Mouse (Mus musculus) mouse embryonic stem cell (cell line): ENCODE data around the gene Upb1.

Experiments
- in situ Hi-C, 2 experiments: fragments of 300-500 bp; cut with MboI; formaldehyde crosslinking; loops; 1 replicate in 1 of 2; 3 replicates in 1 of 2; pipeline ENCODE4 v1.14.3; 2019 to 2020; ENCODE audit warnings: low sequenced_read_pairs in 2 of 2, low pct_unique_long_range_greater_than_20kb in 1 of 2, mixed read lengths in 1 of 2; ENCODE audit not compliant: unreplicated experiment in 1 of 2

The Upb1 gene

DNA sequence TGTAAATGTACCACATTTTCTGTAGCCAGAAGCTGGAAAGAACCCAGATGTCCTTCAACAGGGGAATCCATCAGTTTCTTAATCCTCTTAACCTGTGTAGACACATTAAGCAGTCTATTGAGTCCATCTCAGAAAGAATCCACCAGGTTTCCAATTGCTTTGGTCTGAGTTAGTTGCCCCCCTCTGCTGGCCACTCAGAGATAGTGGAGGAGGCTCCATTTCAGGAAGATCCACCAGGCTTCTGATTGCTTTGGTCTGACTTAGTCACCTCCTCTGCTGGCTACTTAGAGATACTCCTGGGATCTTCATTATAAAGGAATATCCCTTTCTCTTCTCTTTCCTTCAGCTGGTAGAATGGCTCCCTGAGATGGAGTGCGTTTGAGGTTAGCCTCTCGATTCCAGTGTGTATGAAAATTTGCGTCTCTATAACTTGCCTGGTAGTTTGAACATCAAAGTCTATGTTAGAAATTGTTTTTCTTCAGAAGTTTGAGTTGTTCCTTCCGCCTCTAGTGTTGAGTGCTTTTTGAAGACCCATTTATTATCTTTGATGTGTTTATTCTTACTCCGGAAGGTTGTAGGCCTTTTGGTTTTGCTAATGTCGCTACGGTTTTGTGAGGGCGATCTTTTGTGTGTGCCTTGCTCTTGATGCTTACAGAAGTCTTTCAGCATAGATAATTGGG is 16.6 kb downstream of the Upb1 start:
- in situ Hi-C loops = no loop called here

DNA sequence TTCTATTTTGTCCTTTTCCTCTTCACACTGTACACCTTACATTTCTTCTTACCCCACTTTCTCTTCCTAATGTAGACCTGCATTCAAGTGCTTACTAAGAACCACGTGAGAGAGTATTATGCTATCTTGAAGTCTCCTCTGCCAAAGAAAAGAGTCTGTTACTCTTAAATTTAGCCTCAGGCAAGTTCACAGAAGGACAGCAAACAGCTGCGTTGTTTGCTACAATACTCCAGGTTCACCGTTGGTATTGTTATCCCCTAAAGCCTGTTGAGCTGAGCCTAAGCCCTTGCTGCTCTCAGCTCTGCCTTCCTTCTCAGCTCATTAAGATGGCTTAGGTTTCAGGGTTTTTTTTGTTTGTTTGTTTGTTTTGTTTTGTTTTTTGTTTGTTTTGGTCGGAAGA is 17.8 kb downstream of the Upb1 start:
- in situ Hi-C loops = no loop called here

- in situ Hi-C loops = no loop called here
These were observed 23.6 kb downstream of the Upb1 start for GRCm38 (mm10) chr10:75424498-75424901.

GRCm38 (mm10) chr10:75428049-75429003 is 27.4 kb downstream of the Upb1 start:
- in situ Hi-C loops = loop anchor here in 1 of 2 experiments (25.0 kb wide), 1 partner anchor 241 kb away; no protein-coding TSS in a partner anchor

- in situ Hi-C loops = loop anchor here in 1 of 2 experiments (25.0 kb wide), 1 partner anchor 242 kb away; no protein-coding TSS in a partner anchor
These were observed 28.1 kb downstream of the Upb1 start for GRCm38 (mm10) chr10:75429004-75429380.

DNA sequence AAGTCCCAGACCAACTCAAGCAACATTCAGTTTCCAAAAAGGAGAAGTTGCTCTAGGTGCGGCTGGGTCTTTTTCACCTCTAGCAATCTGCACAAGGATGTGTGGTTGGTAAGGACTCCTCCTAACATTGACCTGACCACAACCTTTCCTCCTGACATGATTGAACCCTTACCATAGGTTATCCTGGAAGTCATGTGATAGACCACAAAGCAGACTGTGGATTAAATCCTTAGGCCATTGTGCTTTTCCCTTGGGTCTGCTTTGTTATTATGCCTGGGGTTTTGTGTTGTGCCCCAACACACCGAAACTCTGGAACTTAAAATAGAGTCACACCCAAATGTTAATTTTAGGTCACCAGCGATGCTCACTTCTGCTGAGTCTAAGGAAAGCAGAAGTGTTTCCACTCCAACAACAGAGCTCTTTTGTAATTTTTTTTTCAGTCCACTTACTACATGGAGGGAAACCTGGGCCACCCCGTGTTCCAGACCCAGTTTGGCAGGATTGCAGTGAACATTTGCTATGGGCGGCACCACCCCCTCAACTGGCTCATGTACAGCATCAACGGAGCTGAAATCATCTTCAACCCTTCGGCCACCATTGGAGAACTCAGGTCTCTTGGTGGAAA is 28.7 kb downstream of the Upb1 start:
- in situ Hi-C loops = loop anchor here in 1 of 2 experiments (25.0 kb wide), 1 partner anchor 242 kb away; no protein-coding TSS in a partner anchor

DNA sequence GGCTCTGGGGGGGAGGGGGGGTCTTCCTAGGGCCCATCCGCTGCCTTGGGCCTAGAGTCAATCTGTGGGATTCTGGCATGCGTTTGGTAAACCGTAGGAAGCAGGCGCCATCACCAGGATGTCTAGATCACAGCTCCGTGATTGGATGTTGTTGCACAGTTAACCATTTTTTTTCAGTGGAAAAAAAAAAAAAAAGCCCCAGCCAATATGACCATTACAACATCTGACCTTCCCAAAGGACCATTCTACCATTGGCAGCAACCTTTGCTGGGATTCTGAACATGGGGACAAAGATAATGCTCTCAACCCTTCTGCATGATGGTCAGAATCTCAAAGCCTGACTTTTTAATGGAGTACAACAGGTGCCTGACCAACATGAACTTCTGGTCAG is 29.2 kb downstream of the Upb1 start:
- in situ Hi-C loops = loop anchor here in 1 of 2 experiments (25.0 kb wide), 1 partner anchor 243 kb away; no protein-coding TSS in a partner anchor

DNA sequence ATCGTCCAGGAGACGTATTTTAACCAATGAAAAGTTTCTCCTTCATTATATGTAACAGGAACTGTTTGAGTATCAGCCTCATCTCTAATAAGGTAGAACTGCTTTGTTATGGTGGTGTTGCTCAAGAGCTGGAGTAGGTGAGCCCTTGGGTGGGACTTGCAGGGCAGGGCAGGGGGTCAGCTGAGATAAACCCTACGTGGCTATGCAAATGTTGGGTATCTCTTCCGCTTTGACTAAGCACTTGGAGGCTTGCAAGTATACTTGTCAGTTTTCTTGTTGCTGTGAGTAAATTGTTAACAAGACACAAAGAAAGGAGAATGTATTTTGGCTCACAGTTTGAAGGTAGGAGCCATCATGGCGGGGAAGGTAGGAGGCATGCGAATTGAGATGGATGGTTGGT is 29.7 kb downstream of the Upb1 start:
- in situ Hi-C loops = loop anchor here in 1 of 2 experiments (25.0 kb wide), 1 partner anchor 243 kb away; no protein-coding TSS in a partner anchor

DNA sequence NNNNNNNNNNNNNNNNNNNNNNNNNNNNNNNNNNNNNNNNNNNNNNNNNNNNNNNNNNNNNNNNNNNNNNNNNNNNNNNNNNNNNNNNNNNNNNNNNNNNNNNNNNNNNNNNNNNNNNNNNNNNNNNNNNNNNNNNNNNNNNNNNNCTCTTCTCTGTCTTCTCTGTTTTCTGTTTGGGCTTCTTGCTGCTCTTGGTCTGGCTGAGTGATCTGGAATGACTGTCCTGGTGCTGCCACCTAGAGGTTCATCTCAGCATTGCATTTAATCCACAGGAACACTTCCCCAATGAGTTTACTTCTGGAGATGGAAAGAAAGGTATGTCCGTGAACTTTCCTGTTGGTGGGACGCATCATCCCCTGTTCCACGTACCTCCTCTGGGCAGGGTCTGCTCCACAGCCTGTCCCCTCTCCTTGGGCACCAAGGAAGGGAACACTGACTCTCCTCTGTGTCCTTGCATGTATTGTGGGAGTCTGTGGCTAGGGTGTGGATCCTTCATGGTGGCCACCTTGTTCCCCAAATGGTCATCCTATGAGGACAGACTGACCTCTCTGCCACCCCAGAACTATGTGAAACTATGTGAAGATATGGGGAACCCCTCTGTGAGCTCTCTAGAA is 35.8 kb downstream of the Upb1 start:
- in situ Hi-C loops = loop anchor here in 1 of 2 experiments (5.0 to 25.0 kb wide), 2 partner anchors 119 to 249 kb away; partner anchors contain the start of gene Adora2a

DNA sequence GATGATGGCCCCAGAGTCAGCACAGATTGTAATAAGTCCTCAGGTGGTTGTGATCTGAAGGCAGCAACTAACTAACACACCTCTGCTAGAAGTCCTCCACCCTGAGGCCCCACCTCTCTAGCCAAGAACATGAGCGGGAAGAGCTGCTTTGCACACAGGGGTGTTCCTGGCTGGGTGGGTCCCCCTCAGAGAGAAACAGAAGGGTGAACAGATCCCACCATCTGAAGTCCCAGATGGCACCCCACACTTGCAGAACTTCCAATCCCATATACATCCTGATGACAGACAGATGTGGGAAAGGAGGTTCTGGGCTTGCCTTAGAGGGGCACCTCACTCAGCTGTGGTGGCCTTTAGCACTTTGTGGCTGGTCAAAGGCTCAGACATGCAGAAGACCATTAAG is 36.4 kb downstream of the Upb1 start:
- in situ Hi-C loops = loop anchor here in 1 of 2 experiments (5.0 to 25.0 kb wide), 2 partner anchors 120 to 250 kb away; partner anchors contain the start of gene Adora2a

- in situ Hi-C loops = loop anchor here in 1 of 2 experiments (5.0 to 25.0 kb wide), 2 partner anchors 121 to 251 kb away; partner anchors contain the start of gene Adora2a
These were observed 37.4 kb downstream of the Upb1 start for GRCm38 (mm10) chr10:75438132-75438810.

DNA sequence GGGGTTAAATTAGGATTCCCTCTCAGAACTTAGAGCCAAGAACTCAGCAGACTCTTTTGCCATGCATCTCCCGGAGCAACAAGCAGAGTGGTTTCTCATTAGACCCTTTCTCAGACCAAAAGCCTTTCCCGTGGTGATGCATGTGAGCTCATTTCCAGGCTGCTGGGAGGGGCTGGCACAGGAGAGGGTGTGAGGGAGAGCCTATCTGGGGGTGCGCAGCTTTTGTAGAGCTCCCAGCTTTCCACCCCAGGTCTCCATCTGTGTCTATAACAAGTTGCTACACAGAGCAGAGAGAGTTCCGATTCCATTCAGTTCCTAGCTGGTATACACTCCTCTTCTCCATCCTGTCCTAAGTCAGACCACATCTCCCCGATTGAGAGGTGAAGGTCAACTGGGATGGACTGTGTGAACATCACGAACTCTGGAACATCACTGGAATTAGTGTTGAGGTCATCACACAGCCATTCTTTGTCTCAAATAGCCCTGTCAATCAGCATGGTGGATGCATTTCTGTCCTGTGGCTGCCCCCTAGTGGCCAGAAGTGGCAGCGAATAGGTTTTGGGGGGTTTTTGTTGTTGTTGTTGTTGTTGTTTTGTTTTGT is 38.4 kb downstream of the Upb1 start:
- in situ Hi-C loops = loop anchor here in 1 of 2 experiments (5.0 to 25.0 kb wide), 2 partner anchors 122 to 252 kb away; partner anchors contain the start of gene Adora2a

DNA sequence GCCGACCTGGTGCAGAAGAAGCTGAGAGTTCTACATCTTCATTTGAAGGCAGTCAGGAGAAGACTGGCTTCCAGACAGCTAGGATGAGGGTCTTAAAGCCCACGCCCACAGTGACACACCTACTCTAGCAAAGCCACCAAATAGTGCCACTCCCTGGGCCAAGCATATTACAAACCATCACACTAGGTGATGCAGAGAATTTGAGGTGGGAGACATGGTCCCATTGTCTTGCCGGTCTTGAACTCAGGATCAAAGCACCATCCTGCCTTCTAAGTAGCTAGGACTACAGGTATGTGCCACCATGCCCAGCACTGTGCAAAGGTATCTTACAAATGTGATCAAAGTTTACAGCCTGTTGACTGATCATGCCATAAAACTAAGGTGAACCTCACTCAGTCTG is 39.8 kb downstream of the Upb1 start:
- in situ Hi-C loops = loop anchor here in 1 of 2 experiments (5.0 to 25.0 kb wide), 2 partner anchors 47 to 253 kb away; no protein-coding TSS in a partner anchor

DNA sequence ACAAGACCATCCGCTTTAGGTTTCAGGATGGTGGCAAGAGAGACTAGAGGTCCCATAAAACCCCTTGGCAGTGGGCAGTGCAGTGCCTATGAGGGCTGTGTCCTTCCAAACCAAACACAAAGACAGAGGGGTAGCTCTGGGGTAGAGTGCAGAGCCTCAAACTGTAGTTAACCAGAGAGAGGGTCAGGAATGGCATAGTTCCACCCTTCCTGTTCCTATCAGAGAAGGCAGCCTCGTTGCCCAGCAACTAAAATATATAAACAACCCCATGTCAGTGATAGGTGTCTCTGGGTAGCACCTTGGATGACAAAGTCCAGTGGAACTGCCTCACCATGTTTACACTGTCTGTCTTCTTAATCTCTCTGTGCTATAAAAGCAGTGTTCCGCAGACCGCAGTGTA is 40.9 kb downstream of the Upb1 start:
- in situ Hi-C loops = loop anchor here in 1 of 2 experiments (5.0 to 25.0 kb wide), 2 partner anchors 46 to 254 kb away; no protein-coding TSS in a partner anchor

GRCm38 (mm10) chr10:75443017-75443416 is 42.1 kb downstream of the Upb1 start:
- in situ Hi-C loops = loop anchor here in 1 of 2 experiments (5.0 to 25.0 kb wide), 2 partner anchors 44 to 256 kb away; no protein-coding TSS in a partner anchor

DNA sequence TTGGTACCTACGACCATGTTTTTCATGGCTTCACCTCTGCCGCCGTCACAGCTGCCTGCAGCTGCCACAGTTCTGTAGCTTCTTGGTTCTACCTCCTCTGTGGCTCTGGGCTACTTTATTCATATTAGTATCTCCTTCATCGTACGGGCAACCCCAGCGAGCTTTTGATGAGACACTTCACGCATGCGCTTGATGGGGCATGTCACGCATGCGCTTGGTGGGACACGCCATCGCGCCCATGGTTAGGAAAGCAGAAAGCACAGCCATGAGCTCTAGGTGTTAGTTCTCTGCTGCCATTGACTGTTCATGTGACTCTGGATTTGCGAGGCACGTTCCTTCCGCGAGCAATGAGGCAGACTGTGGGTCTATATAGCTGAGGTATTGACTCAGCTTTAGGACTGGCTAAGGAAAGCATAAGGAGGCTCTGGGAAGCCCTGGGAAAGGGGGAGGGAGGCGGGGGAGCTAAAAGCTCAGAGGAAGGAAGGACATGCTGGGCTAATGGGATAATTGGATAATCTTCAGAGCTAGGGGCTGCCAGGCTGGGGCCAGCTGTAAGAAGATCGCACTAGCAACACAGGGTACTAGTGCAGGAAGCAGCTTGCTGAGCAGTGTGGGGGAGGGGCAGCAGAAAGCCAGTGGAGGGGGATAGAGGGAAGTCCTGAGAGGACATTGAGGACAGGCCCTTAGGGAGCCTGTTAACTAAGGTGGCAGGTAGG is 43.4 kb downstream of the Upb1 start:
- in situ Hi-C loops = loop anchor here in 1 of 2 experiments (5.0 to 25.0 kb wide), 2 partner anchors 43 to 257 kb away; no protein-coding TSS in a partner anchor
